ENCODE assay signal across 1 mouse cellular context in the genomic region with DNA sequence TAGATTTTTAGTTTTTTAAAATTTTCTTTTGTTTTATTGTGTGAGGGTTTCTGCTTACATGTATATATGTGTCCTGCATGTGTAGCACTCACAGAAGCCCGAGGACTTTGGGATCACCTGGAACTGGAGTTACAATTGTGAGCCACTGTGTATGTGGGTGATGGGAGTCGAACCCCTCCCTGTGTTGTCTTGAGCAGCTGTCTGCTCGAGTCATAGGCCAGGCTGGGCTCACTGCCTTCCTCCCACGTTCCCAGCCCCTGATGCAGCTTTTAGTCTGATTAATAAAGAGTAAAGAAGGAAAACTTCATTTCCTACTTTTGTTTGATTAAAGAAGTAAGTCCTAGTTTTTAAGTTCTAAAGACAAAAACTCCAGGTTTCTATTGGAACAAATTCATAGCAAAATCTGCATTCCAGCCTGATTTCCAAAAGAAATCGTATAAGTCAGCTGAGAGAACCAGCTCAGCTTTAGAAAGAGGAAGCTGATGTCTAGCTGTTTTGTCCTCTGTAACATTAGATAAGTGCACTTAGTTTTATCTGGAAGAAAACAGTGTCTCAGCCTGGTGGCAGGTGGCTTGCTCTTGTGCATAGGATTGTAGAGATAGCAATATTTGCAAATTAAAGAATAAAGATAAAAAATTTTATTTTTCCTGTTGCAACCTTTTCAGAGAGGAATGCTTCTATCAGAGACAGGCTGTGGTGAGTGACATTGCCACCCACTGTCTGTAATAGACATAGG.
TF ChIP-seq lines count a peak whose summit lies in the region.

No protein-coding gene starts in this region.

TF ChIP-seq in MEL, 35 proteins besides CTCF, POLR2A, EP300 and RAD21 (continued from another document):
- peak; percentile 39; the same call in 1 of the 2 replicates for TF ChIP-seq CHD2 (IDR thresholded peaks at IDR 0.05; ENCODE audit: low read length)
- TF ChIP-seq NELFE (IDR thresholded peaks at IDR 0.05; ENCODE audit: low read depth, low read length), result no peak
- TF ChIP-seq NRF1 (IDR thresholded peaks at IDR 0.05; ENCODE audit: insufficient read depth, low read depth, low read length, poor library complexity, severe bottlenecking), result no peak
- no peak for TF ChIP-seq CHD1 (IDR thresholded peaks at IDR 0.05; ENCODE audit: low read depth, low read length)
- 0 out of 2 replicates have a peak, but pooled peaks have one; percentile 4 for TF ChIP-seq USF1 (IDR thresholded peaks at IDR 0.05; ENCODE audit: low read depth, low read length)
- no peak for TF ChIP-seq ZC3H11A (IDR thresholded peaks at IDR 0.05; ENCODE audit: low read depth, low read length)
- TF ChIP-seq GABPA (IDR thresholded peaks at IDR 0.05; ENCODE audit: low read depth, low read length), result no peak
- TF ChIP-seq POLR2AphosphoS5 (IDR thresholded peaks at IDR 0.05; ENCODE audit: borderline replicate concordance, low read depth, low read length), result no peak
- TF ChIP-seq TAL1 (IDR thresholded peaks at IDR 0.05; ENCODE audit: low read length), result peak; percentile 96
- no peak for TF ChIP-seq KAT2A (conservative IDR thresholded peaks at IDR 0.05; ENCODE audit: low read depth, low read length)
- peak; percentile 55; the same call in 1 of the 2 replicates for TF ChIP-seq MYC (IDR thresholded peaks at IDR 0.05; ENCODE audit: low read depth, low read length)
- TF ChIP-seq MXI1 (IDR thresholded peaks at IDR 0.05; ENCODE audit: low read depth, low read length), result 0 out of 2 replicates have a peak, but pooled peaks have one; percentile 65
- TF ChIP-seq TBP (IDR thresholded peaks at IDR 0.05; ENCODE audit: low read depth, low read length), result 0 out of 2 replicates have a peak, but pooled peaks have one; percentile 18
- no peak for TF ChIP-seq E2F4 (IDR thresholded peaks at IDR 0.05; ENCODE audit: borderline replicate concordance, low read depth, low read length)
- no peak for TF ChIP-seq HCFC1 (IDR thresholded peaks at IDR 0.05; ENCODE audit: low read depth, low read length)
- no peak for TF ChIP-seq ZNF384 (IDR thresholded peaks at IDR 0.05; ENCODE audit: low read depth, low read length)
- TF ChIP-seq TCF12 (IDR thresholded peaks at IDR 0.05; ENCODE audit: low read depth, low read length), result peak; percentile 100
- TF ChIP-seq JUND (IDR thresholded peaks at IDR 0.05; ENCODE audit: low read depth, low read length), result peak; percentile 25; the same call in 1 of the 2 replicates
- TF ChIP-seq MAZ (IDR thresholded peaks at IDR 0.05; ENCODE audit: low read depth, low read length), result peak; percentile 61; the same call in 1 of the 2 replicates
- TF ChIP-seq ZMIZ1 (IDR thresholded peaks at IDR 0.05; ENCODE audit: low read depth, low read length), result no peak
- TF ChIP-seq MAX (IDR thresholded peaks at IDR 0.05; ENCODE audit: low read length), result no peak
